Mouse (Mus musculus) 3T3-L1 (cell line): ENCODE results near the gene Cdc14a.

Source experiments
- DNase-seq: peaks from one replicate; pipeline ENCODE4 v3.0.0-alpha.2; 2015; ENCODE audit warnings: low read depth, low spot score

Gene Cdc14a

DNA sequence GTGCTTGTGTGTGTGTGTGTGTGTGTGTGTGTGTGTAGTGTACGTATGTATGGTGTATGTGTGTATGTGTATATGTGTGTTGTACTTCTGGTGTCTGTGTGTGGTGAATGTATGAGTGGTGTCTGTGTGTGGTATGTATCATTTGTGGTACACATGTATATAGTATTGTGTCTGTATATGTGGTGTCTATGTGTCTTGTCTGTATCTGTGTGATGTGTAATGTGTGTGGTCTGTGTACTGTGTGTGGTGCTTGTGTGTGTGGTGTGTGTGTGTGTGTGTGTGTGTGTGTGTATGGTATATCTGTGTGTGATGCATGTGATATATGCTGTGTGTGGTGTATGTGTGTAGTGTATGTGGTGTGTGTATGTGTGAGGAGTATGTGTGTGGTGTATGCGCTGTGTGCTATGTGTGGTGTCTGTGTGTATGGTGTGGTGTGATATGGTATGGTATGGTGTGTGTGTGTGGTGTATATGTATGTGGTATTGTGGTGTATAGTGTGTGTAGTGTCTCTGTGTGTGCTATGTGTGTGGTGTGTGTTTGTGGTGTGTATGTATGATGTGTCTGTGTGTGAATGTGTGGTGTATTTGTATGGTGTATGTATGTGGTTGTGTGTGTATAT, 156.7 kb downstream of the Cdc14a start:
- no peak for DNase-seq

DNA sequence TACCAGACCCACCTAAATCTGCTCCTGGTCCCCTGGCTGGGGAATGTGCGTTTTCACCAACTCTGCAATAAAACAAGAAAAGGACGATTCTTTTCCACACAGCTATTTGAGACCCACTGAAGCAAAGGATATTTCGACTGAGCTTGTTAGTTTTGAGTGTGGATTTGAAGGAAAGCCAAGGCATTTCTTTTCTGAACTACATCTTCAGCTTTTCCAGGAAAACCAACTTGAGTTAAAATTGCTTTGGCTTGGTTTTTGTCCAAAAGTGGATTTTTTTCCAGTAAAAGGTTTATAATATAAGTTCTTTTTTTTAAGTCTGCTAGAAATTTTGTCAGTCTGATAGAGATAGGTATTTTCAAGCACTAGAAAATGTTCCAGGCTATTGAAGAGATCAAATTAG, 157.5 kb downstream of the Cdc14a start:
- DNase-seq = peak; percentile 44

GRCm38 (mm10) chr3:116263977-116264376, 159.9 kb downstream of the Cdc14a start:
- peak; percentile 49 for DNase-seq

DNA sequence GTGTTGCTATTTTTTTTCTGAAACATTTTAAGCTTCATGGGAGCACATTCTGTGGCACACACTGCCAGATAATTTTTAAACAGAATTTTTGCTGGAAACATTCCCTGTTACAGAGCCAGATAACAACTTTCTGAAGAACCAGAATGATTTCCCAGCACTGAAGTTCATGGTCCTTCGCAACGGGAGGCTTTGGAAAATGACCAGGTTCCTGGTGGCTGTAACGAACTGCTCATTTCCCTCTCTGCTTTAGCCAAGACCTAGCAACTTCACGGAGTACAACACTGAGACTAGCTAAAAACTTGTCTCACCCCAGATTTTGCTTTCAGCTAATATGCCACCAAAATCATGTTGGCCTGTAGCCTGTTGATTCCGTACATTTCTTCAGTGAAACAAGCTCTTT, 160.8 kb downstream of the Cdc14a start:
- no peak for DNase-seq

DNA sequence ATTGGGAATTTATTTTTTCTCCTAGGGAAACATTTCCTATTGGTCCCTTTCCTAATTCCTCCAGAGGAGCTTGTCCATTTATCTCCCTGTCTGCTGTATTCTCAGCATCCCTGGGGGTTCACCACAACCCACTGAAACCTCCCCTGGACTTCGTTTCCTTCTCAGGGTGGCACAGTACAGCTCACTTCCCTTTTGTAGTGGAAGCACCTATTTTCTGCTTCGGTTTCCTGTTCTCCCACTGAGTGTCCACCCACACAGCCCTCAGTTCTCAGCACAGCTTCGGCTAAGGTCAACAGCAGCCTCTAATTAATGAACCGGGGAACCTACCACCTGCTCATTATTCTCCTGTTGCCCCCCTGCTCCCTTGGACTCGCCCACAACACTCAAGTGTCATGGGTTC, 167.7 kb downstream of the Cdc14a start:
- DNase-seq = no peak

- DNase-seq = peak; percentile 93
Observed at GRCm38 (mm10) chr3:116253077-116253531, 170.7 kb downstream of the Cdc14a start, which contains the start of gene Gpr88. Gpr88 (minus strand) TSS chr3:116253503.

GRCm38 (mm10) chr3:116252255-116253040, 171.4 kb downstream of the Cdc14a start:
- DNase-seq = no peak

GRCm38 (mm10) chr3:116251481-116252254, 172.2 kb downstream of the Cdc14a start:
- DNase-seq = no peak

- no peak for DNase-seq
Observed at GRCm38 (mm10) chr3:116249026-116249425, 174.8 kb downstream of the Cdc14a start.

DNA sequence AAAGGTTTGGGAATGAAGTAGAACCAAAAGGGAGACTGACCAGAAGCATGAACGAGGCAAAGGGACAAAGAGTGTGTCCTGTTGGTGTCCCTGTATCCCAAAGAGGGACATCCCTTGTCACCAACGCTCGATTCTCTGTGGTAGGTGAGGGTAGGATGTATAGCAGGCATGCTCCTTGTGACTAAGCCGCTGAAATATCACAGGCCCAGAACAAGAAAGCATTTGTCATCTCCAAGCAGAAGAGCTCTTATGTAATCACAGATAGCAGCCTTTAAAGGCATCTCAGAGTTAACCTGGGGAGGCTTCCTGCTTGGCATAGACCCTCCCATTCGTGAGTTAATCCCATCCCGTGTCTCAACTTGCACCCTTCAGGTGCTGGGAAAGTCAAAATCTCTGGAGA, 179.4 kb downstream of the Cdc14a start:
- no peak for DNase-seq

DNA sequence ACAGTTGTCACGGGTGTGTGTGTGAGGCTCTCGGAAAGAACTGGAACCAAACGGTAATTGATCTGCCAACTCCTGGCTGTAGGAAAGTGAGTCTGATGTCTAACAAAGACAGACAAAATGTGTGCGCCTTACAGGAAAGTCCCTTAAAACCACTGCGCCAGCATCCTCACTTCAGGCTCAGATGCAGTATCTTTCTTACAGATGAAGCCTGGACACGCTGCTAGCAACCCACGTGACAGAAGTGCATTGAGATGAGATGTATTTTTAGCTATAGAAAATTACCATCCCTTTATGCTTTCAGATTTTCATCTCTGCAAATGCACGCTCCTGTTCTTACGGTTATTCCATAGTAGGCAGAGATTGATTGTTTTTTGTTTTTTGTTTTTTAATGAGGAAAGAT, 181.1 kb downstream of the Cdc14a start:
- no peak for DNase-seq

DNA sequence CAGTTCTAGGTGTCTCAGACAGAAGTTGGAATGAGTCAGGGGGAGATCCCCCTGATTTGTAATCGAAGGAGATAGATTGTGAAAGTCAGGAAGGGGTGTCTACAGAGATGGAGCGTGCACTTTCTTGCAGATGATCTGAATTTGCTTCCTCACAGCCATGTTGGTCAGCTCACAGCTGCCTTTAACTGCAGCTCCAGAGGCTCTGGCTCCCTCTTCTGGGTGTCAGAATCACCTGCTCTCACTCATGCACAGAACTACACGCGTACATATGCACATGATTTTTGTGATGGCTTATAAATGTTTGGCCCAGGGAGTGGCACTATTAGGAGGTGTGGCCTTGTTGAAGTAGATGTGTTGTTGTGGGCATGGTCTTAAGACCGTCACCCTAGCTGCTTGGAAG, 186.3 kb downstream of the Cdc14a start:
- DNase-seq = peak; percentile 41

- no peak for DNase-seq
Observed at GRCm38 (mm10) chr3:116236856-116237255, 187.0 kb downstream of the Cdc14a start.

- DNase-seq = no peak
Observed at GRCm38 (mm10) chr3:116233515-116233914, 190.3 kb downstream of the Cdc14a start.

- DNase-seq = no peak
Observed at GRCm38 (mm10) chr3:116232763-116233162, 191.1 kb downstream of the Cdc14a start.

- no peak for DNase-seq
Observed at GRCm38 (mm10) chr3:116229336-116229735, 194.5 kb downstream of the Cdc14a start.

GRCm38 (mm10) chr3:116228360-116229245, 195.2 kb downstream of the Cdc14a start:
- DNase-seq = no peak

DNA sequence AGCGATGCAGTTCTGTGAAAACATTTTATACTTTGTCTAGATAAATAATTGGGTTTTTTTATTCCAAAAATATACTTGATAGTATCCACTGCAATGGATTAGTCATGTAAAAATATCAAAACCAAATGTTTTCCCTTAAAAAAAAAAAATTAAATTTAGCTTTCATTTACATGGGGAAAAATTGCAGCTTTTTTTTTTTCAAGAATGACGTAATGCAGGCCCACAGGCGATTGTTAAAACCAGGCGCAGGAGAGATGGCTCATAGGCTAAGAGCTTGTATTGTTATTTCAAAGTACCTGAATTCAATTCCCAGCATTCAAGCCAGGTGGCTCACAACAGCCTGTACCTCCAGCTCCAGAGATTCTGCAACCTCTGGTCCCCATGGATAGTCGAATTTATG, 196.4 kb downstream of the Cdc14a start:
- DNase-seq = peak; percentile 76

GRCm38 (mm10) chr3:116226915-116227314, 196.9 kb downstream of the Cdc14a start:
- DNase-seq = no peak
